8 mouse cellular contexts compared by ENCODE assay signal in the genomic region with DNA sequence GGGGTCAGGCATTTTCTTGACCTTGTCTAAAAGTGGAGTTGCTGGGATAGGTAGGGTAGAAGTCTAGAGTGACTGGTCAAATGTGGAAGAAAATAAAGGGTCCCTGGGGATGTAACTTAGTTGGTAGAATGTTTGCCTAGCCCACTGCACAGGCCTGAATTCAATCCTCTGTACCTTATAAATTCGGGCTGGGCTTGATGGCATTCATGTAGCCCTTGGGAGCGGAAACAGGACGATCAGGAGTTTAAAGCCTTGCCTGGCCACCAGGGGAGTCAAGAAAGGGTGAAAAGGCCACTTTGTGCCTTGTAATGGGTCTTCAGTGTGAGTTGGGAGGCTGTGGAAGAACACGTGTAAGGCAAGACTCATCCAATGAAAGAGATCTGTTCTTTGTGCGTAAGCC. TPM values are rescaled to one million over a fixed set of nuclear protein-coding genes. Genes with fewer than 3 reads are reported as not detected.
A peak's percentile ranks its signal among the peaks of the same experiment; 100 is the strongest.
DNase-seq lines count a peak whose midpoint lies in the region; ATAC-seq and TF ChIP-seq lines count a peak whose summit lies in the region.

No protein-coding gene starts in this region.

- H3K9me3 ChIP-seq in hindbrain, embryonic 11.5 days (ENCODE audit: control insufficient read depth, low read length) = no peaks in the 10 kb centered on the region
- H3K9me3 ChIP-seq in midbrain, embryonic 13.5 days = no peaks in the 10 kb centered on the region

- H3K27ac ChIP-seq in kidney, adult 2 months (ENCODE audit: insufficient read depth, low read depth, low read length) = no peak overlapping the region
- H3K27ac ChIP-seq in hindbrain, embryonic 11.5 days (ENCODE audit: low read depth, low read length) = no peak overlapping the region
- H3K27ac ChIP-seq in midbrain, embryonic 13.5 days = no peak overlapping the region

- no peak for DNase-seq in kidney, adult 2 months
- DNase-seq in kidney, postnatal 14 days = no peak
- peak; percentile 93 for DNase-seq in R1 (ENCODE audit: low read depth, low spot score)
- DNase-seq in hindbrain, embryonic 11.5 days (ENCODE audit: low spot score) = peak; percentile 34
- no peak for DNase-seq in retina, embryonic 14.5 days (ENCODE audit: low spot score)
- DNase-seq in kidney, postnatal 25 days = no peak

- no peaks in the 10 kb centered on the region for H3K36me3 ChIP-seq in kidney, adult 2 months (ENCODE audit: control insufficient read depth, insufficient read depth, low read length)
- no peaks in the 10 kb centered on the region for H3K36me3 ChIP-seq in hindbrain, embryonic 11.5 days (ENCODE audit: control insufficient read depth, insufficient read depth, low read length)
- peaks cover 3% of the 10 kb centered on the region; the same call in 1 of the 2 replicates for H3K36me3 ChIP-seq in midbrain, embryonic 13.5 days

- H3K4me1 ChIP-seq in kidney, adult 2 months (ENCODE audit: control insufficient read depth, insufficient read depth, low read length) = peaks cover 6% of the 10 kb centered on the region
- 0 out of 2 replicates have a peak, but pooled peaks cover 3% of the 10 kb centered on the region for H3K4me1 ChIP-seq in hindbrain, embryonic 11.5 days (replicated peaks; ENCODE audit: control insufficient read depth, insufficient read depth, low read length)
- peaks cover 48% of the 10 kb centered on the region for H3K4me1 ChIP-seq in midbrain, embryonic 13.5 days (replicated peaks)

- peak overlapping the region; percentile 90 for H3K4me3 ChIP-seq in kidney, adult 2 months (ENCODE audit: insufficient read depth, low read depth, low read length)
- peak overlapping the region; percentile 97 for H3K4me3 ChIP-seq in hindbrain, embryonic 11.5 days (ENCODE audit: low read depth, low read length)
- peak overlapping the region; percentile 75 for H3K4me3 ChIP-seq in midbrain, embryonic 13.5 days (replicated peaks)

- H3K4me2 ChIP-seq in hindbrain, embryonic 11.5 days (replicated peaks; ENCODE audit: low read depth, low read length) = peak overlapping the region; percentile 81
- peak overlapping the region; percentile 74 for H3K4me2 ChIP-seq in midbrain, embryonic 13.5 days (replicated peaks)

- no peak for TF ChIP-seq CTCF in kidney, adult 2 months (conservative IDR thresholded peaks at IDR 0.05; ENCODE audit: insufficient read depth, insufficient read length, low read depth, low read length)

- H3K9ac ChIP-seq in hindbrain, embryonic 11.5 days (ENCODE audit: low read depth, low read length) = peak overlapping the region; percentile 98
- H3K9ac ChIP-seq in midbrain, embryonic 13.5 days (replicated peaks) = peak overlapping the region; percentile 90

- TF ChIP-seq POLR2A in kidney, adult 2 months (IDR thresholded peaks at IDR 0.05; ENCODE audit: low read depth, low read length) = no peak

- H3K27me3 ChIP-seq in kidney, adult 2 months (replicated peaks; ENCODE audit: control insufficient read depth, insufficient read depth, low read length) = no peaks in the 10 kb centered on the region
- H3K27me3 ChIP-seq in hindbrain, embryonic 11.5 days (ENCODE audit: control insufficient read depth, insufficient read depth, low read length) = no peaks in the 10 kb centered on the region
- no peaks in the 10 kb centered on the region for H3K27me3 ChIP-seq in midbrain, embryonic 13.5 days

- ATAC-seq in hindbrain, embryonic 11.5 days (ENCODE audit: low FRiP score) = no peak
- ATAC-seq in midbrain, embryonic 13.5 days = no peak
- no peak for ATAC-seq in monocyte, adult 5-6 weeks (replicated peaks; ENCODE audit: insufficient number of reproducible peaks, low FRiP score, low TSS enrichment, poor library complexity, severe bottlenecking)

- 13% methylated on average over 5 of the region's 5 CpGs for WGBS in kidney, adult 2 months
- WGBS in hindbrain, embryonic 11.5 days = 8% methylated on average over 5 of the region's 5 CpGs
- 7% methylated on average over 5 of the region's 5 CpGs for WGBS in midbrain, embryonic 13.5 days

RNA-seq across cellular contexts. Expression of a gene that starts 1.1 kb away (rescaled TPM):
- polyA plus RNA-seq in kidney, adult 2 months (2012; rRNA removed) = 17.9 and 18.7 TPM in 2 replicates
- 147 and 158 TPM in 2 replicates for polyA plus RNA-seq in hindbrain, embryonic 11.5 days (2014; fragmentation: Nextera tagmentation; extraction: Ambion mirVana)
- 130 and 137 TPM in 2 replicates for polyA plus RNA-seq in midbrain, embryonic 13.5 days (2015; fragmentation: Nextera tagmentation; extraction: Ambion mirVana)
- 31.6 to 66.7 TPM (median 54.0 TPM) in 3 replicates for total RNA-seq in monocyte, adult 5-6 weeks (2017)

RNA-seq across cellular contexts. Expression of a gene that starts 12.6 kb away (rescaled TPM):
- 13.2 and 13.7 TPM in 2 replicates for polyA plus RNA-seq in kidney, adult 2 months (2012; rRNA removed)
- polyA plus RNA-seq in hindbrain, embryonic 11.5 days (2014; fragmentation: Nextera tagmentation; extraction: Ambion mirVana) = 13.8 and 14.4 TPM in 2 replicates
- 45.6 and 47.4 TPM in 2 replicates for polyA plus RNA-seq in midbrain, embryonic 13.5 days (2015; fragmentation: Nextera tagmentation; extraction: Ambion mirVana)
- 40.6 to 60.6 TPM (median 40.8 TPM) in 3 replicates for total RNA-seq in monocyte, adult 5-6 weeks (2017)

RNA-seq across cellular contexts. Expression of a gene that starts 39.8 kb away (rescaled TPM):
- polyA plus RNA-seq in kidney, adult 2 months (2012; rRNA removed) = 230 and 252 TPM in 2 replicates
- polyA plus RNA-seq in hindbrain, embryonic 11.5 days (2014; fragmentation: Nextera tagmentation; extraction: Ambion mirVana) = 27.9 and 35.2 TPM in 2 replicates
- polyA plus RNA-seq in midbrain, embryonic 13.5 days (2015; fragmentation: Nextera tagmentation; extraction: Ambion mirVana) = 67.8 and 69.0 TPM in 2 replicates
- 56.7 to 65.5 TPM (median 62.2 TPM) in 3 replicates for total RNA-seq in monocyte, adult 5-6 weeks (2017)

RNA-seq across cellular contexts. Expression of a gene that starts 59.7 kb away (rescaled TPM):
- 56.2 and 61.6 TPM in 2 replicates for polyA plus RNA-seq in kidney, adult 2 months (2012; rRNA removed)
- polyA plus RNA-seq in hindbrain, embryonic 11.5 days (2014; fragmentation: Nextera tagmentation; extraction: Ambion mirVana) = 49.6 and 62.8 TPM in 2 replicates
- 14.8 and 19.7 TPM in 2 replicates for polyA plus RNA-seq in midbrain, embryonic 13.5 days (2015; fragmentation: Nextera tagmentation; extraction: Ambion mirVana)
- total RNA-seq in monocyte, adult 5-6 weeks (2017) = 0.48 TPM in 1 of 3 replicates, not detected in the others

Comparison
In these comparisons a context has a peak if more than half of its experiments do, and no peak if none do; other contexts are left out.
1. DNase-seq: peak in R1 (single experiment) and hindbrain, embryonic 11.5 days (single experiment); none in kidney, adult 2 months (single experiment), kidney, postnatal 14 days (single experiment), retina, embryonic 14.5 days (single experiment) and kidney, postnatal 25 days (0 of 2).
2. Peak in every context shown above with its lines, with median percentiles within 50 percentile points of each other: H3K4me3 ChIP-seq.